Mouse (Mus musculus) spleen, postnatal 4 days (tissue): ENCODE results near the gene Scmh1.

Source experiments
- DNase-seq, 2 experiments: peaks; one replicate each; pipeline ENCODE4 v3.0.0; 2022; ENCODE audit warnings: low spot score in 2 of 2

Scmh1 gene

DNA sequence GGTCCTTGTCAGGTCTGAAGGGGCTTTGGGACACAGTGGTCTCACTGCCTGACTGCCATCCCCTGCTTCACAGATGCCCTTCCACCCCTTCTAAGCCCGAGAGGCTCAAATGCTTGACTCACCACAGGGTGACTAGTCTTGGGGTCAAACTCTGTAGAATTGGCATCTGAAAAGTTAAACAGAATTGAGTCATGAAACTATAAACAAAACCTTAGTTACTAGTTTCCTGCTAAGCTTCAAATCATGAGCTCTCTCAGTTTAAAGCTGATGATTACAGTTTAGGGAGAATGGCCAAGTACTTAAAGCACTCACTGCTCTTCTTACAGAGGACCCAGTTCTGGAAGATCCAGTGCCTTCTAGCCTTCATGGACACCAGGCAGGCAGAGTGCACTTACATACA is 139.8 kb downstream of the Scmh1 start:
- no peak for DNase-seq

DNA sequence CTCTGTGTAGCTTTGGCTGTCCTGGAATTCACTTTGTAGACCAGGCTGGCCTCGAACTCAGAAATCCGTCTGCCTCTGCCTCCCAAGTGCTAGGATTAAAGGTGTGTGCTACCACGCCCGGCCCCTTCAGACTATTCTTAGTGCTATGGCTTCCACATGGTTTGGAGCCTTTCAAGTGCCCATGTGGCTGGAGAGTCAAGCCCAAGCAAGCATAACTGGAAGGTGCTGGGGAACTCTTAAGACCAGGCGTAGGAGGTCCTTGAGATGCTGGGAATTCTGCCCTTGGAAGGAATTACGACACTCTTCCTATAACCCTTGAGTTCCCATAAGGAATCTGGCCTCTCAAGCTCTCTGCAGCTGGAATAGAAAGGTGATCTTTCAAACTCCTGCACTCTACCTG is 151.5 kb downstream of the Scmh1 start:
- DNase-seq = no peak

DNA sequence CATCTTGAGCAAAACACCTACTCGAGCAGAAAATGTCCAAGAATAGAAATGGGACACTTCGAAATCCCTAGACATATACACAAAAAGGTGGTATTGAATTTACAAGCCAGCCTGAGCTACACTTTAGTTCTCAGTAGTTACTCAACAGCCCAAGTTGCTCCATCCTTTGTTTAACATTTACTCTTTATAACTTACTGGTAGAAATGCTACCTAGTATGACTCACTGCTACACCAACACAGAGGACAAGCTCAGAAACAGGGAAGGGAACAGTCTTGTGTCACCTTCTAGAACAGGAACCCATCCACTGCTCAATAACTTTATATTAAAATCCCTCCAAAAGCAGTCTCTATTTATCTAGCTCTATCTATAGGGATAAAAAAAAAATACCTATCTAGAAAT is 160.6 kb downstream of the Scmh1 start:
- DNase-seq = no peak

DNA sequence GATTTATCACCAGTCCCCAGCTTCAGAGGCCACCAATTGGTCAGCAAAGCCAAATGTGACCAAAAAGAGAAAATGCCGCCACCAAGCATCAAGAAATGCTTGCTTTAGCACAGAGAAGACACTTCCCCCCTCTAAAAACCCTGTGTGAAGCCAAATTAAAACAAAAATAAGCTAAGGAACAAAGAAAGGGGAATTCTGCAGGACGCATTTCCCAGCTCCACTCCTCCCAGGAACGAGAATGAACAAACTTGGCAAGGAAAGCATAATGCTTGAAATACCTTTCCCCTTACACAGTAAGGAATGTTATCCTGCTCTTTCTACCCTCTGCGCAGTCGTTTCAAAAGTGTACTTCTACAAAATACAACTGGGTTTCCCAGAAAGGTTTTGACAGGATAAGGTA is 162.9 kb downstream of the Scmh1 start:
- no peak for DNase-seq

DNA sequence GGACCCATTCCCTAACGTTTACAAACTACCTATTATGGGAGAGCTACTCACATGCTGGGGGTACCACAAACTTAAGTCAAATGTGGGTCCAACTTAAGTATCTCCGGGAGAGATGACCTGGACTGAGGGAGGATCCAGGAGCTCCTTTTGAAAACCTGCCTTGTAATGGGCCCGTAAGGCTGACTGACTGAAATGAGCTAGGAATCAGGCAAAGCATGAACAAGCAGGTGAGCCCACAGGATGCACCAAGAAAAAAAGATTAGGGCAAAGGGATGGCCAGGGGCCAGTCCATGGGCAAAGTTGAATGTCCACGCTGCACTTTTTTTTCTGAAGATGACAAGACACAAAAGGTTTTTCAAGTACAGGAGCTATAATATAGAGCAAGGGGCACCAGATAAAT is 163.9 kb downstream of the Scmh1 start:
- no peak for DNase-seq

DNA sequence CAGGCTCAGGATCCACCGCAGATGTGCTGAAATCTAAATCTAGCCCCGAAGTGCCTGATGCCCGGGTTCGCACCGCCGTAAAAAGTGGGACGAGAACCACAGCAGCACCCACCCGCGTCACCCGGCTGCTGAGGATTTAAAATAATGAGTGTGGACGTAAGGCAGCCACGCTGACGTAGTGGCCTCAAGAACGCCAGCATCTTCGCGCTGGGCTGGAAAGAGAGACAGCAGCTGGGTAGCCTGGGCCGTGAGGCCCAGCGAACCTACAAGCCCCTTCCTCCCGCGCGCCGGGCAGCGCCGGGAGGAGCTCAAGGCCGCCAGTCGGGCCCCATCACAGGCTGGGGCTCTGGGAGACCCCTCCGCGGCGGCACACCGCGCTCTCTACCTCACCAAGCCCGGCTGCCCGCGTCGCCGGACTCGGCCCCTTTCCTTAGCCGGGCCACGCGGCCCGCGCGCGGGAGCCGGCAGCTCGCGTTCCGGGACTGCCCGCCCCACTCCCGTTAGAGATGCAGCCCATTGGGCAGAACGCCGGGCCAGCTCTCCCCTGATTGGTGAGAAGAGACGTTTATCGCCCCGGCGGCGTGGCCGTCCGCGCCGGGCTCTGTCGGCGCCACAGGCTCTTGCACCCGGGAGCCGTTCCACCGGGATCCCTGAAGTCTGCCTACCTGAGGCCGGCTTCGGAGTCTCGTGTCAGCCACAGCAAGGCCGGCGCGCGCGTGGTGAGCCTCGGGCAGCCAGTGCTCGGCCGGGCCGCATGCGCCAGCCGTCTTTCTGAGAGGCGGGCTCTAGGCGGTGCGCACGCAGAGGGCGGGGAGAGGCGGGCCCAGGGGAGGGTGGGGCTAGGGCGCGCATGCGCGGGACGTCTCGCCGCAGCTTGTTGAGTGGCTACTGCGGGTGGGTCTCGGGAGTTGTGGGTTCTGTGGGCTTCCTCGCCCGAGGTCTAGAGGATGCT is 164.7 kb downstream of the Scmh1 start, which contains the start of gene Ctps:
Gene Ctps, minus strand, starts transcription at position 791 of the 952 bp plus-strand sequence.
- DNase-seq = peak; percentile 93 to 98

DNA sequence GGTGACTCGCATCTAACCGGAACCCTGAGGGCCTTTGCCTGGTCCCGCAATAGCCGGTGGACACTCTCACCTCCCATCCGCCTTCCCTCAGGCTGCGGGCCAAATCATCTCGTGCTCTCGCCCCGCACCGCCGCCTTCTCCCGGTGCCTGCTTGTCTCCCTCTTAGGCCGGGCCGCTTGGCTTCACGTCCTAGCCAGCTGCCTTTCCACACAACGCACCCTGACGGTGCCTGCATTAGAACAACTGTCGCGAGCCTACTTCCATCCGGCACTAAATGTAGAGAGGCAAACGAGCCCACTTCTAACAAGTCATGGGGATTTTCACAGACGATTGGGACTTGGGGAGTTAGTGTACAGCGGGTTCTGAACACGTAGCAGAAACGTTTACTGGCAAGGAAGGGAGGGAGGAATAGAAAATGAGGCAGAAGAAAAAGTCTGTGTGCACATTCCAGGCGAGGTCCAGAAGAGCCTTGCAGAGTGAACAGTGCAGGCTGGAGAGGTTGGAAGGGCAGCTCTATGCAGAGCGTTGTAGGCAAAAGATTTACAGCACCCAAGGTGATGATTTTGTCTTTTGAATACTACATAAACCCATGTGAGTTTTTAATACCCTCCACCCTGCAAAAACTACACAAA is 165.5 kb downstream of the Scmh1 start:
- DNase-seq = no peak

DNA sequence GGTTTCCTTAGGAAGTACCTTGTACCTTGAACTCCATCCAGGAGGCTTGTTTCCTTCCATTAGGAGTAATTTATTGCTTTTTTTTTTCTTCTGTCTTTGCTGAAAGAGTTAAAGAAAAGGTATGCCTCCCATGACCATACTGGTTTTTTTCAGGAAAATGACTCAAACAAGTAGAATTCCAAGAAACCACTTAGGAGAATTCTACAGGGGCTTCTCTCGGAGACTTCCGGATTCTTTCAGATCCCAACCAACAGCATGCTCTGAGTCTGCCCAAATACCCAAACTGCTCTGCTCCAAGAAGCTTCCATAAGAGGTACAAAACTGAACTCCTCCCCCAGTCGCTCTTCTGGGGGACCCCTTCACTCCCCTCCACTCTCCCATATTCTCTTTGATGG is 166.0 kb downstream of the Scmh1 start:
- no peak for DNase-seq

DNA sequence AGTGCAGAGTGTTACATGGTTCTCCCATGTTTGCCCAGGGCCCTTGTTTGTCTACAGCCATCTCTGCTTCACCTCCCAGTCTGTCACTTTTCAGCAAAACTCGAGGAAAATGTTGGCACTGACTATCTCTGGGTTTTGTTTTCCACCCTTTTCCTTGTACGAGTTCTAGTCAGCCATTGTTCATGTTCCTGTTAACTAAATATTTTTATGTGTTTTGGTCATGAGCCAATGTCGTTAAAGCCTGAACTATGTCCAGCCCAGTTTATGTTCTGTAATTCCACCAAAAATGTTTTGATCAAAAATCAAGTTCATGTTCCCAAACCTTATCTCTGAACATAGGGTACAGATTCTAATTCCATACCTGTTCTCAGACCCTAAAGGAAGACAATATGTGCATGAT is 166.6 kb downstream of the Scmh1 start:
- DNase-seq = no peak
